Mouse (Mus musculus) c-Kit-positive CD71-negative TER-119-negative erythroid progenitor cells, embryonic 14.5 days (primary cell): ENCODE results near the gene Whamm.

ENCODE experiments used
- DNase-seq: peaks from one replicate; pipeline ENCODE4 v3.0.0-alpha.2; 2013; ENCODE audit warnings: low read depth

The Whamm gene

GRCm38 (mm10) chr7:81597660-81598059 is 26.6 kb downstream of the Whamm start:
- no peak for DNase-seq

DNA sequence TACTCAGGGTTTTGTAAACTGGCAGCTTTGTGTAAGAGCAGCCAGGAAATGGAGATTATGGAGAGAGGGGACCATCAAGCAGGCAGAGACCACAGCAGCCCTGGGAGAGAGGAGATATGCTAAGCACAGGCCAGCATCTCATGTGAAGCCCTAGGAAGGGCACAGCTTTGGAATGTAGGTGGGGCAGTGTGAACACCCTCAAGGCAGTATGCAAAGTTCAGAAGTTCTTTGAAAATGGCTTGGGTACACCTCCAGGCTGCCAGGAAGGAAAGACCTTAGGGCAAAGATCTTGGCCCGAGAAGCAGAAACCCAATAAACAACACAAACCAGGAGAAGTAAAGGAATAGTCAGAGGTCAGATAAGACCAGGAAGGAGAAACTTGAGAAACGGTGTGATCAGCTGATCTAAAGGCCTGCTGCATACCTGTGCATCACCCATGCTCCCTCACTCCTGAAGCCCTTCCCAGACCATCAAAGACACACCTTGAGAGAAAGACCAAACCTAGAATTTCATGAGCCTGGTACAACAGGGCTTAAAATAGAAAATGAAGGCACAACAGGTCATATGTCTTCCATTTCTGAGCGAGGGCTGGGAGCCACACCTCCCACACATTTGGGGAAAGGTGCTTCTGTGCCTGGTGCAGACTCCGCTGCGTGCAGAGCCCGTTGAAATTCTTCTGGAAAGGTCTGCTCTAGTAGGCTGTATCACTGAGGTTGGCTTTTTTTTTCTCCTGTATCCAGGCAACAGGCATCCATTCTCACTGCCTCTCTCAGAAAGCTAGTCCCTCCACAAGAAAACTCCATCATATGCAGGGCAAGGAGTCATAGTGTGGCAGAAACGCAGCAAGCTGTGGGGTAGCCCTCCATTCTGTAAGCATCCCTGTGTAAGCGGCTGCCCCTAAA is 28.6 kb downstream of the Whamm start:
- DNase-seq, result no peak

DNA sequence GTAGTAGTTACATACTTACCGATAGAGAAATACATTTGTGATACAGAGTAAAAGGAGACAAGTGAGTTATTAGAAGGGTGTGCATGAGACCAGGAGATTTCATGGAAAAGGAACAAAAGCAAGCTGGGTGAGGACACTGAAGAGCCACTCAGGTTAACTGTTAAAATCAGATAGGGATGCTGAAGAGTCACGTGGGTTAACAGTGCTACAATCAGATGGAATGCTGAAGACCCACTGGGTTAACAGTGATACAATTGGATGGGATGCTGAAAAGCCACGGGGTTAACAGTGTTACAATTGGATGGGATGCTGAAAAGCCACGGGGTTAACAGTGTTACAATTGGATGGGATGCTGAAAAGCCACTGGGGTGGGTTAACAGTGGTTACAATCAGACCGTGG is 33.9 kb downstream of the Whamm start:
- DNase-seq, result no peak

- peak; percentile 14 for DNase-seq
These were observed 34.4 kb downstream of the Whamm start for GRCm38 (mm10) chr7:81605489-81605888.

GRCm38 (mm10) chr7:81606452-81606851 is 35.4 kb downstream of the Whamm start:
- no peak for DNase-seq

DNA sequence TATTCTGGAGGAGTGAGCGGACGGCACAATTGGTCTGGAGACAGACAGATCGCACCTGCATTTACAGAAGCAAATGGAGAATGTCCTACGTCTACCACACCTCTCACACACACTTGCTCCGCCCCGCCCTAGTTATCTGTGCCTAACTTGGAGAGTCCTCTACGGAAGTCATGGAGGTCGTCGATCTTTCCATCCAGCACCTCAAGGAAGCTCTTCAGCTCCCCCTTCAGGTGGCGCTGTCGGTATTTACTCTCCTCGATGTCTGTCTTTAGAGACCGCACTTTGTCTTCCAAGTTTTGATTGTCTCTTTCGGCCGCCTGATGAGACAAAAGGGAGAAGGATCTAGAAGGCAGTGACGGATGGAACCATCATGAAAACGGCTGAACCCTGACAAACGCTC is 39.1 kb downstream of the Whamm start:
- peak; percentile 45 for DNase-seq

DNA sequence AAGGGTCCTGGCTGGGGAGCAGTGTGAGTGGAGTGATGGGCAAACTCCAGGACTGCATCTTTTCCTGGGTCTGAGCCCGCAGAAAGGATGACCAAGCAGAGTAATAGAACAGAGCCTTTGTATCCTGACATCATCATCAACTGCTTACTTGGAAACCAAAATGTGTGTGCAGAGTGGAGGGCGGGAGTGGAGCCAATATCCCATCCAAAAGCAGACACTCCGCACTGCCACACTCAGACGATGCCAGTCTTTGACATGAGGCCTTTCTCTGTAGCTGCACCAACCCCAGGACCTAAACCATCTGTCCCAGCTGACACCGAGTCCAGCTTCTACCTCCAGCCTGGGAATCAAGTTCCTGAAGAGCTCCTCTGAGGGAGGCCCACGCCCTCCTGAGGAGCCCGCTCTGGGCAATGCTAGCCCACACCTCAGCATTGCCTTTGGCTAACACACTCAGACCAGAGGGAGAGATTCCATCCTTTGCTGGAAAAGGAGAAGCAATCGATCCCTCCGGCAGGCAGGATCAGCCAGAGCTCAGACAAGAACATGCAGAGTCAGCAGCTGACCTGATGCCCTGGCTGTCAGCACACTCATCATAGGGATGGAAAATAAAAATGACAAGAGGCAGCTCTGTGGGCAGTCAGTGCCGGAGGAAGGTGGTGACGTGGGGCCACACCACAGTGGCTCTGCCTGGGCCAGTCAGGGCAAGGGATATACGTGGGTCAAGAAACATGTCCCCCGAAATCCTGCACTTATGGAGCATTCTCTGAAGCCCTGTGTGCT is 42.0 kb downstream of the Whamm start:
- no peak for DNase-seq

DNA sequence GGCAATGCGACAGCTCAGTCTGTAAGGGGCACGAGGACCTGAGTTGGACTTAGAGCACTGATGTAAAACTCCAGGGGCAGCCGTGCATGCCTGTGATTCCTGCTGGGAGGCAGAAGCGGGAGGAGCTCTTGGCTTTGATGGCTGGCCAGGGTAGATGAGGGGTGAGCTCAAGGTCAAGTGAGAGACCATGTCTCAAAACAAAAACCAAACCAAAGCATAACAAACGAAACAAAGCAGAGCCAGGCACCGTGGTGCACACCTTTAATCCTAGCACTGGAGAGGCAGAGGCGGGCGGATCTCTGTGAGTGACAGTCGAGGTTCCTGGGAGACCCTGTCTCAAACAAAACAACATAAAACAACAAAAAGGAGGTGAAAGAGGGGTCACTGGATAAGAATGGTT is 44.0 kb downstream of the Whamm start:
- DNase-seq, result no peak

GRCm38 (mm10) chr7:81622793-81623192 is 51.7 kb downstream of the Whamm start:
- no peak for DNase-seq

GRCm38 (mm10) chr7:81623767-81624166 is 52.7 kb downstream of the Whamm start:
- no peak for DNase-seq

DNA sequence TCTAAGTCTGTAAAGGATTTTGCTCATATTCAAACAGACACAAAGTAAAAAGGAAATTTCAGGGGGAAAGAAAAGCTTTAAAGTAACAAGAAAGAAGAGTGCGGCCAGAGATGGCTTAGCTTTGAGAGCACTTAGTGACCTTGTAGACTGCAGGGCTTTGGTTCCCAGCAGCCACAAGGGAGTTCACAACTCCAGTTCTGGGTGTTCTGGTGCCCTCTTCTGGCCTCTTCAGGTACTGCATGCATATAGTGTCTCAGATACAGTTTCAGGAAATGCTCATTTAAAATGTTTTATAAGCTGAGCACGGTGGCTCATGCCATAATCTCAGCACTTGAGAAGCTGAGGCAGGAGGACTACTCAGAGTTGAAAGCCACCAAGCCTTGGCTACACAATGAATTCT is 55.4 kb downstream of the Whamm start:
- no peak for DNase-seq

DNA sequence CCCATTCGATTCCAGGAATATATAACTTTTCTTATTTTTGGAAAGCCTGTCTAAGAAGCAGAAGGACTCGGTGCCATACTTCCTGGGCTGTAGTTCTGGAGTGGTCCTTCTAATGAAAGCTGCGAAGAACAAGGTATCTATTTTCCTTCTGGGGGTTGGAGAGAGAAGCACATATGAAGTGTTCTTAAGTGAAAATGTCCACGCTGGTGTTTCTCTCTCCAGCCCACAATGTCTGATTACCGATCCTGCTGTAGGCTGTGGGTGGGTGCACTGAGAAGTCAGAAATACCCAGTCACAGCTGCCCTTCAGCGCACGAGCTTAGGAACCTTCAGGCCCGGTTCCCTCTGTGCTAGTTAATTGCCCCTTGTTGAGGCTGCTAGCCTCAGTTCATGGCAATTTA is 60.2 kb downstream of the Whamm start:
- DNase-seq, result no peak

DNA sequence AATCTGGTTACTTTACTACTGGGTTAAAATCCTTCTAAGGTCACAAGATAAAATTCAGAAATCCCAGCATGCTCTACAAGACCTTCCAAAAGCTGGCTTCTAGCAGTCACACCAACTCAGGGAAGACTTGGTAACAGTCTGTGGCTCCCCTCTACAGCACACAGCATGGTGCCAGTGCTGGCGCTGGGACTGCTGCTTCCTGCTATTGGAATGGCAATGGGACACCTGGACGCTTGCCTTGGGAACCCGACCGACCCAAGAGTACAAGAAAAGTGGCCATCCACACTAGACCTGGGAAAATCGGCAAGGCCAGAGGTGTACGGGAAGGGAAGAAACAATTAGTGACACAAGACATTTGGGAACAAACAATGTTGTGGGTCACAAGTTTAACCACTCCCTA is 61.5 kb downstream of the Whamm start:
- no peak for DNase-seq

DNA sequence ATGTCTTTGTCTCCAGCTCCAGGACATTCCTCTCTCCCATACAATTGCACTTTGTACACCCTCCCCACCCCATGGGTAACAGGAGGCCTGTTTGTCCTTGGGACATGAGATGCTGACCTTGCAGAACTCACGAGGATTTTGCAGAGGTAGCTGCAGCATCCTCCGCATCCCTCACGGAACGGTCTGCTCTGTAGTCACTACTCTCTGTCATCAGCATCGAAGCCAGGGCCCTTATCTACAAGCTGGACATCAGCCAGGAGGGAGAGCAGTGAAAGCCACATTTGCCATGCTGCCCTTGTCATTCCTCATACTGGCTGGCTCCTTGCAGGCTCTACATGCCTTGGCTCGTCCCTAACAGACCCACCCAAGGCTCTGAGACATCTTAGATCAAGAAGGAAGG is 70.0 kb downstream of the Whamm start:
- no peak for DNase-seq

DNA sequence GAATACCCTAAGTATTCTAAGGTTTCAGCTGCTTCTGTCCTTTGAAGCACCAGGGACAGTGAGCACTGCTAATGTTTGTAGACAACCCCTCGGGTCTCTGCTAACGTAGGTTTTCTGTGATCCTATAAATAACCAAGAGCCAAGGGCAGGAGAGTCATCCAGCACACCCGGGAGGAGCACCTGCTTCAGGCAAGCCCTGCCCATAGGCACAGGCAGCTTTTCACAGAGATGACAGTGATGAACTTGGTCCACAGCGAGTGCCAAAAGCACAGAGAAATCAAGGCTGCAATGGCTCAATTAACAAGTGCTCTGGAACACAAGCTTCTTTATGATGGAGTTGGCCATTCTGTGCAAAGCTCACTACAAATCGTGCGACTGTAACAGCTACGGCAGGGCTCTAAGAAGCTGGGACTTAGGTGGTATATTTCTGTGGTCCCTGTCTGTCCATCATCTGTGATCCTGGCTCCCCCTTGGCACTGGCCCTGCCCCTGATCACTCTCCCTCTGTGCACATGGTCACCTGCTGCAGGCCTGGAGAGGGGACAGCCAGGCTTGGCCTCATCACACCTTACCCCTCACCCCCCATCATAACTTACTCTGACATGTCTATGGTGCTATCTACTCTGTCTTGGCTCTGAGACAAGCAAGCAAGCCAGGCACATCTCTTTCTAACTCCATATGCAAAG is 73.6 kb downstream of the Whamm start:
- DNase-seq, result no peak
